Mouse (Mus musculus) hindbrain, embryonic 10.5 days (tissue): ENCODE data around the gene Olfml3. TPM values are rescaled to one million over a fixed set of nuclear protein-coding genes. Genes with fewer than 3 reads are reported as not detected.

Experiments used
- DNase-seq: peaks from one replicate; pipeline ENCODE4 v3.0.0-alpha.2; 2017; ENCODE audit warnings: low spot score
- H3K27ac ChIP-seq: fragments of 300-500 bp; sonication (generic); 2 replicates; pipeline ENCODE4 v1.5.1; 2016; ENCODE audit warnings: mild to moderate bottlenecking, moderate library complexity
- H3K27me3 ChIP-seq: fragments of 300-500 bp; sonication (generic); 2 replicates; pipeline ENCODE4 v1.6.1; 2016; ENCODE audit warnings: mild to moderate bottlenecking; ENCODE audit not compliant: poor library complexity, insufficient read depth, severe bottlenecking
- H3K36me3 ChIP-seq: fragments of 300-500 bp; sonication (generic); 2 replicates; pipeline ENCODE4 v1.6.1; 2016; ENCODE audit warnings: mild to moderate bottlenecking, moderate library complexity
- H3K4me1 ChIP-seq: fragments of 300-500 bp; sonication (generic); replicated peaks from 2 replicates; pipeline ENCODE4 v1.6.1; 2016; ENCODE audit warnings: mild to moderate bottlenecking
- H3K4me3 ChIP-seq: fragments of 300-500 bp; sonication (generic); 2 replicates; pipeline ENCODE4 v1.5.1; 2016; ENCODE audit warnings: mild to moderate bottlenecking, moderate library complexity
- H3K9me3 ChIP-seq: fragments of 300-500 bp; sonication (generic); 2 replicates; pipeline ENCODE4 v1.6.1; 2016; ENCODE audit warnings: mild to moderate bottlenecking, moderate library complexity
- WGBS: fragments of 180-500 bp; shearing (Covaris S2); methylation state at CpG from one replicate; pipeline ENCODE4 v1.1.7; 2016; 5-methylcytosine and 5-hydroxymethylcytosine counted together
- polyA plus RNA-seq: library from polyadenylated mRNA; unstranded; fragments of >200 nt; fragmentation: Nextera tagmentation; extraction: Ambion mirVana; gene quantifications from 2 replicates; pipeline ENCODE4 v1.2.1, GENCODE M21; 2016

Gene Olfml3
- polyA plus RNA-seq, 1 experiment from 2014 or later = 10.6 TPM

- H3K36me3 ChIP-seq = peaks cover 11% of the 10 kb centered on the region; the same call in 1 of the 2 replicates
- peak overlapping the region; percentile 41 for H3K4me3 ChIP-seq
- H3K9me3 ChIP-seq = no peaks in the 10 kb centered on the region
- DNase-seq = peak; percentile 67
- peaks cover 75% of the 10 kb centered on the region for H3K4me1 ChIP-seq
- H3K27ac ChIP-seq = peak overlapping the region; percentile 88
- no peaks in the 10 kb centered on the region for H3K27me3 ChIP-seq
- WGBS = 5% methylated on average over 11 of the region's 11 CpGs
These were observed 2.9 kb downstream of the Olfml3 start for GRCm38 (mm10) chr3:103734696-103735519.

GRCm38 (mm10) chr3:103733799-103734695, 3.8 kb downstream of the Olfml3 start:
- Histone ChIP-seq H3K4me3 (peak overlapping the region; percentile 41), H3K4me1 (peaks cover 77% of the 10 kb centered on the region), H3K27me3 (no peaks in the 10 kb centered on the region), H3K9me3 (no peaks in the 10 kb centered on the region), H3K27ac (peak overlapping the region; percentile 88), H3K36me3 (peaks cover 11% of the 10 kb centered on the region; the same call in 1 of the 2 replicates)
- 15% methylated on average over 19 of the region's 19 CpGs for WGBS
- DNase-seq = peak; percentile 65

GRCm38 (mm10) chr3:103733176-103733575, 4.6 kb downstream of the Olfml3 start:
- no peak overlapping the region for H3K4me3 ChIP-seq
- H3K36me3 ChIP-seq = peaks cover 11% of the 10 kb centered on the region; the same call in 1 of the 2 replicates
- peak overlapping the region; percentile 88 for H3K27ac ChIP-seq
- peaks cover 71% of the 10 kb centered on the region for H3K4me1 ChIP-seq
- DNase-seq = no peak
- H3K9me3 ChIP-seq = no peaks in the 10 kb centered on the region
- H3K27me3 ChIP-seq = no peaks in the 10 kb centered on the region
- 28% methylated on average over 2 of the region's 2 CpGs for WGBS

GRCm38 (mm10) chr3:103732116-103732515, 5.7 kb downstream of the Olfml3 start:
- Histone ChIP-seq H3K36me3 (peaks cover 11% of the 10 kb centered on the region; the same call in 1 of the 2 replicates), H3K4me3 (no peak overlapping the region), H3K4me1 (peaks cover 71% of the 10 kb centered on the region), H3K9me3 (no peaks in the 10 kb centered on the region), H3K27ac (no peak overlapping the region), H3K27me3 (no peaks in the 10 kb centered on the region)
- 93% methylated on average over 3 of the region's 3 CpGs for WGBS
- no peak for DNase-seq

GRCm38 (mm10) chr3:103729850-103730249, 8.0 kb downstream of the Olfml3 start:
- 92% methylated on average over 9 of the region's 9 CpGs for WGBS
- no peaks in the 10 kb centered on the region for H3K27me3 ChIP-seq
- DNase-seq = no peak
- no peaks in the 10 kb centered on the region for H3K9me3 ChIP-seq
- peaks cover 8% of the 10 kb centered on the region; the same call in 1 of the 2 replicates for H3K36me3 ChIP-seq
- peaks cover 57% of the 10 kb centered on the region for H3K4me1 ChIP-seq
- no peak overlapping the region for H3K4me3 ChIP-seq
- H3K27ac ChIP-seq = no peak overlapping the region

- Histone ChIP-seq H3K4me3 (no peak overlapping the region), H3K27ac (no peak overlapping the region), H3K36me3 (peaks cover 8% of the 10 kb centered on the region; the same call in 1 of the 2 replicates), H3K9me3 (no peaks in the 10 kb centered on the region), H3K4me1 (peaks cover 37% of the 10 kb centered on the region), H3K27me3 (no peaks in the 10 kb centered on the region)
- DNase-seq = no peak
- 65% methylated on average over 2 of the region's 2 CpGs for WGBS
These were observed 9.9 kb downstream of the Olfml3 start for GRCm38 (mm10) chr3:103727813-103728326.

- H3K27me3 ChIP-seq = no peaks in the 10 kb centered on the region
- WGBS = 56% methylated on average over 3 of the region's 3 CpGs
- H3K9me3 ChIP-seq = no peaks in the 10 kb centered on the region
- no peak overlapping the region for H3K27ac ChIP-seq
- H3K4me1 ChIP-seq = peaks cover 33% of the 10 kb centered on the region
- 0 out of 2 replicates have a peak, but pooled peaks cover under 1% of the 10 kb centered on the region for H3K36me3 ChIP-seq
- no peak overlapping the region for H3K4me3 ChIP-seq
- DNase-seq = no peak
These were observed 11.2 kb downstream of the Olfml3 start for GRCm38 (mm10) chr3:103726642-103727041.

- Histone ChIP-seq H3K27ac (no peak overlapping the region), H3K36me3 (no peaks in the 10 kb centered on the region), H3K4me1 (peaks cover 22% of the 10 kb centered on the region), H3K27me3 (no peaks in the 10 kb centered on the region), H3K4me3 (no peak overlapping the region), H3K9me3 (no peaks in the 10 kb centered on the region)
- no peak for DNase-seq
- WGBS = 75% methylated on average over 3 of the region's 3 CpGs
These were observed 13.7 kb downstream of the Olfml3 start for GRCm38 (mm10) chr3:103724137-103724536.

GRCm38 (mm10) chr3:103718728-103719127, 19.1 kb downstream of the Olfml3 start:
- no peak for DNase-seq
- Histone ChIP-seq H3K36me3 (no peaks in the 10 kb centered on the region), H3K4me1 (peaks cover 37% of the 10 kb centered on the region), H3K4me3 (no peak overlapping the region), H3K9me3 (no peaks in the 10 kb centered on the region), H3K27ac (no peak overlapping the region), H3K27me3 (peaks cover 12% of the 10 kb centered on the region)
- WGBS = 87% methylated on average over 4 of the region's 4 CpGs

- 37% methylated on average over 15 of the region's 15 CpGs for WGBS
- Histone ChIP-seq H3K4me3 (no peak overlapping the region), H3K9me3 (no peaks in the 10 kb centered on the region), H3K27ac (peak overlapping the region; percentile 80), H3K4me1 (peaks cover 37% of the 10 kb centered on the region), H3K36me3 (no peaks in the 10 kb centered on the region), H3K27me3 (peaks cover 12% of the 10 kb centered on the region)
- DNase-seq = peak; percentile 30
These were observed 20.7 kb downstream of the Olfml3 start for GRCm38 (mm10) chr3:103716774-103717760.

- DNase-seq = peak; percentile 78
These were observed 21.8 kb downstream of the Olfml3 start for GRCm38 (mm10) chr3:103715762-103716693.

More at GRCm38 (mm10) chr3:103715762-103716693, 21.8 kb downstream of the Olfml3 start:
- peaks cover 37% of the 10 kb centered on the region for H3K4me1 ChIP-seq
- H3K36me3 ChIP-seq = no peaks in the 10 kb centered on the region
- H3K4me3 ChIP-seq = no peak overlapping the region
- H3K27ac ChIP-seq = peak overlapping the region; percentile 80
- H3K9me3 ChIP-seq = no peaks in the 10 kb centered on the region
- 30% methylated on average over 11 of the region's 11 CpGs for WGBS
- peaks cover 12% of the 10 kb centered on the region for H3K27me3 ChIP-seq
